Mouse (Mus musculus) midbrain, postnatal 0 days (tissue): ENCODE data around the gene Rhoq. TPM values are rescaled to one million over a fixed set of nuclear protein-coding genes. Genes with fewer than 3 reads are reported as not detected.

Source experiments
- ATAC-seq: fragments of 200-750 bp; cut with Nextera tagmentation; 2 replicates; pipeline ENCODE4 v1.8.0; 2017; ENCODE audit warnings: moderate number of reproducible peaks, mild to moderate bottlenecking, moderate TSS enrichment, moderate library complexity; ENCODE audit not compliant: low FRiP score
- DNase-seq: peaks from one replicate; pipeline ENCODE4 v3.0.0-alpha.2; 2015; ENCODE audit warnings: low spot score
- H3K27ac ChIP-seq: fragments of 300-500 bp; sonication (generic); 2 replicates; pipeline ENCODE4 v1.5.1; 2014; ENCODE audit warnings: low read depth, mild to moderate bottlenecking, low read length, mixed read lengths
- H3K27me3 ChIP-seq: fragments of 300-500 bp; sonication (generic); 2 replicates; pipeline ENCODE4 v1.6.1; 2014; ENCODE audit warnings: low read length, control low read depth, mixed read lengths; ENCODE audit not compliant: insufficient read depth
- H3K36me3 ChIP-seq: fragments of 300-500 bp; sonication (generic); 2 replicates; pipeline ENCODE4 v1.6.1; 2014; ENCODE audit warnings: low read length, control low read depth, mixed read lengths; ENCODE audit not compliant: insufficient read depth
- H3K4me1 ChIP-seq: fragments of 300-500 bp; sonication (generic); 2 replicates; pipeline ENCODE4 v1.6.1; 2014; ENCODE audit warnings: mild to moderate bottlenecking, control low read depth, antibody characterized with exemption, low read length, mixed read lengths; ENCODE audit not compliant: insufficient read depth
- H3K4me2 ChIP-seq: fragments of 300-500 bp; sonication (generic); 2 replicates; pipeline ENCODE4 v1.6.1; 2014; ENCODE audit warnings: low read depth, mild to moderate bottlenecking, low read length, mixed read lengths; ENCODE audit not compliant: poor library complexity, severe bottlenecking
- H3K4me3 ChIP-seq: fragments of 300-500 bp; sonication (generic); 2 replicates; pipeline ENCODE4 v1.5.1; 2014; ENCODE audit warnings: low read depth, mild to moderate bottlenecking, low read length, moderate library complexity
- H3K9ac ChIP-seq: fragments of 300-500 bp; sonication (generic); replicated peaks from 2 replicates; pipeline ENCODE4 v1.6.1; 2014; ENCODE audit warnings: mild to moderate bottlenecking, low read length, moderate library complexity, mixed read lengths; ENCODE audit not compliant: poor library complexity, severe bottlenecking
- H3K9me3 ChIP-seq: fragments of 300-500 bp; sonication (generic); 2 replicates; pipeline ENCODE4 v1.6.1; 2016; ENCODE audit warnings: low read length, control low read depth
- CTCF ChIP-seq: IDR thresholded peaks from 2 replicates; pipeline ENCODE4 v1.5.1; 2016; ENCODE audit warnings: antibody characterized with exemption, mild to moderate bottlenecking
- WGBS: fragments of 180-500 bp; shearing (Covaris S2); extraction: QIAGEN DNeasy Blood & Tissue Kit; methylation state at CpG from one replicate; pipeline ENCODE4 v1.1.7; 2014; 5-methylcytosine and 5-hydroxymethylcytosine counted together
- polyA plus RNA-seq: library from polyadenylated mRNA; unstranded; fragments of >200 nt; fragmentation: Nextera tagmentation; extraction: Ambion mirVana; gene quantifications from 2 replicates; pipeline ENCODE4 v1.2.1, GENCODE M21; 2015
- total RNA-seq: library from RNA; depleted of rRNA; stranded (reverse); fragments of >200 nt; gene quantifications from 2 replicates; pipeline ENCODE4 v1.2.3, GENCODE M21; 2014

Rhoq gene
- total and polyA plus RNA-seq, 2 experiments from 2014 or later = 5.1 to 23.1 TPM

DNA sequence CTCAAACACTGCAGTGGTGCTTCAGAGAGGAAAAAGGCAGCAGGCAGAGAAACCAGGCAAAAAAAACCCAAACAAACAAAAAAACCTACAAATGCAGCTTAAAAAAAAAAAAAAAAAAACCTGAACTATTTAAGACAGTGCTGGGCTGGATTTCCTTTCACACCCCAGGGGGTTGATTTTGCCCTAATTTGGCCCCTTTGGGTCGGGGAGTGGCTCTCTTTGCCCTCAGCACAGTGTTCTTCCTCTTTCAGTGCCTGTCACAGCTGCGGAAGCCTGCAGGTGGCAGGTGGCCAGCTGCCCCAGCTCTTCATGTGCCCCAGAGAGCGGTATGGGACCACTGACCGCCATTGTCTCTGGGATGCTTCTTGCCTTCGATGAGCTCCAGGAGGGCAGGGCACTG lies 6.7 kb downstream of the Rhoq start:
- no peak overlapping the region for H3K9ac ChIP-seq
- no peak overlapping the region for H3K4me2 ChIP-seq
- peaks cover 6% of the 10 kb centered on the region; the same call in 1 of the 2 replicates for H3K4me1 ChIP-seq
- H3K4me3 ChIP-seq = no peak overlapping the region
- ATAC-seq = no peak
- TF ChIP-seq CTCF = no peak
- no peak overlapping the region for H3K27ac ChIP-seq
- 48% methylated on average over 5 of the region's 5 CpGs for WGBS
- H3K36me3 ChIP-seq = no peaks in the 10 kb centered on the region; the same call in 1 of the 2 replicates
- DNase-seq = no peak
- H3K27me3 ChIP-seq = no peaks in the 10 kb centered on the region
- no peaks in the 10 kb centered on the region for H3K9me3 ChIP-seq

- Histone ChIP-seq H3K4me2 (no peak overlapping the region), H3K4me3 (no peak overlapping the region), H3K9ac (no peak overlapping the region), H3K36me3 (no peaks in the 10 kb centered on the region; the same call in 1 of the 2 replicates), H3K27me3 (no peaks in the 10 kb centered on the region), H3K4me1 (peaks cover under 1% of the 10 kb centered on the region; the same call in 1 of the 2 replicates), H3K27ac (no peak overlapping the region), H3K9me3 (no peaks in the 10 kb centered on the region)
- ATAC-seq = no peak
- 91% methylated on average over 15 of the region's 15 CpGs for WGBS
- TF ChIP-seq CTCF = no peak
- DNase-seq = no peak
Measured at GRCm38 (mm10) chr17:86970026-86970750, 7.3 kb downstream of the Rhoq start.

GRCm38 (mm10) chr17:86971036-86971435 lies 8.2 kb downstream of the Rhoq start:
- H3K9ac ChIP-seq = no peak overlapping the region
- H3K27ac ChIP-seq = no peak overlapping the region
- WGBS = 70% methylated on average over 5 of the region's 5 CpGs
- no peak for ATAC-seq
- H3K36me3 ChIP-seq = no peaks in the 10 kb centered on the region; the same call in 1 of the 2 replicates
- no peak overlapping the region for H3K4me3 ChIP-seq
- H3K4me2 ChIP-seq = no peak overlapping the region
- DNase-seq = no peak
- H3K27me3 ChIP-seq = no peaks in the 10 kb centered on the region
- no peaks in the 10 kb centered on the region; the same call in 1 of the 2 replicates for H3K4me1 ChIP-seq
- no peaks in the 10 kb centered on the region for H3K9me3 ChIP-seq
- TF ChIP-seq CTCF = no peak

- H3K27ac ChIP-seq = no peak overlapping the region
- H3K4me1 ChIP-seq = no peaks in the 10 kb centered on the region; the same call in 1 of the 2 replicates
- no peak for TF ChIP-seq CTCF
- no peak for DNase-seq
- H3K4me2 ChIP-seq = no peak overlapping the region
- H3K4me3 ChIP-seq = no peak overlapping the region
- H3K27me3 ChIP-seq = no peaks in the 10 kb centered on the region
- no peaks in the 10 kb centered on the region; the same call in 1 of the 2 replicates for H3K36me3 ChIP-seq
- H3K9ac ChIP-seq = no peak overlapping the region
- no peaks in the 10 kb centered on the region for H3K9me3 ChIP-seq
- ATAC-seq = no peak
- 95% methylated on average over 7 of the region's 7 CpGs for WGBS
Measured at GRCm38 (mm10) chr17:86971860-86972259, 9.0 kb downstream of the Rhoq start.

DNA sequence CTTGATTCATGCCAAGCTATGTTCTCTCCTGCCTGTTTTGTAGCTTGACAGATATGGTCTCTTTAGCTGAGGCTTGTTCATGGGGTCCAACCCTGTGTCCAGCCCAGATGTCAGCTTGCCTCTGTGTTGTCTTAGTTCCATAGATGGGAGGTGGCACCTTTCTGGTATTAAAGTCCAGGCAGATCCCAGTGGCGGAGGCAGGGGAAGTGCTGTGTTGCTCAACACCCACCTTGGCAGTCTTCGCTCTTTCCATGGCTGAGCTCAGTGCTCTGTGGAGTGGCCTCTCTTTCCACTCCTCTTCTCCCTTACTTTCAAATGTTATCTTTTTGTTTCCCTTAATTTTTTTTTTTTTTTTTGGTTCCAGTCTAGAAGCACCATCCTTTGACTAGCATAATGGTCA lies 10.2 kb downstream of the Rhoq start:
- no peak overlapping the region for H3K27ac ChIP-seq
- H3K36me3 ChIP-seq = no peaks in the 10 kb centered on the region; the same call in 1 of the 2 replicates
- TF ChIP-seq CTCF = no peak
- DNase-seq = no peak
- WGBS = 100% methylated on average over 2 of the region's 2 CpGs
- no peaks in the 10 kb centered on the region for H3K27me3 ChIP-seq
- H3K4me1 ChIP-seq = no peaks in the 10 kb centered on the region; the same call in 1 of the 2 replicates
- H3K9me3 ChIP-seq = no peaks in the 10 kb centered on the region
- H3K9ac ChIP-seq = no peak overlapping the region
- H3K4me3 ChIP-seq = no peak overlapping the region
- no peak for ATAC-seq
- H3K4me2 ChIP-seq = no peak overlapping the region

DNA sequence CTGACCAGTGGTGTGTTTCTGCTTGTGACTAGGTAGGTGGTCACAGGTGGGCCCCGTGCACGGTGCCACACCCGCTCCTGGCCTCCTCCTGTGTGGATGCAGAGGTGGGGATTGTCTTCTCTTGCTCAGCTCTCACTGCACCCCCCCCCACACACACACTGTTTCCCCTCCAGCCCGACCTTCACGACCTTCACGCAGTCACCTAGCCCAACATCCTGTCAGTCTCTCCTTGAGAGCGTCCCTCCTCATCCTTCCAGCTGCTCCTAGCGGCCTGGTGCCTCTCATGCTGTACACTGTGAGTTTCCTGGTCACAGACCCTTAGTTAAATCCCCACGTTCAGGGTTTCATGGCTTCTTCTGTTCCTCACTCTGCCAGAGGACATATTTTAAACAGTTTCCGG lies 13.5 kb downstream of the Rhoq start:
- TF ChIP-seq CTCF = no peak
- no peak overlapping the region for H3K27ac ChIP-seq
- no peak overlapping the region for H3K4me3 ChIP-seq
- no peaks in the 10 kb centered on the region for H3K9me3 ChIP-seq
- ATAC-seq (no peak), DNase-seq (no peak)
- no peak overlapping the region for H3K4me2 ChIP-seq
- no peaks in the 10 kb centered on the region for H3K36me3 ChIP-seq
- 83% methylated on average over 10 of the region's 10 CpGs for WGBS
- no peaks in the 10 kb centered on the region for H3K27me3 ChIP-seq
- no peaks in the 10 kb centered on the region for H3K4me1 ChIP-seq
- H3K9ac ChIP-seq = no peak overlapping the region
